ENCODE assay signal across 8 mouse cellular contexts in the genomic region with DNA sequence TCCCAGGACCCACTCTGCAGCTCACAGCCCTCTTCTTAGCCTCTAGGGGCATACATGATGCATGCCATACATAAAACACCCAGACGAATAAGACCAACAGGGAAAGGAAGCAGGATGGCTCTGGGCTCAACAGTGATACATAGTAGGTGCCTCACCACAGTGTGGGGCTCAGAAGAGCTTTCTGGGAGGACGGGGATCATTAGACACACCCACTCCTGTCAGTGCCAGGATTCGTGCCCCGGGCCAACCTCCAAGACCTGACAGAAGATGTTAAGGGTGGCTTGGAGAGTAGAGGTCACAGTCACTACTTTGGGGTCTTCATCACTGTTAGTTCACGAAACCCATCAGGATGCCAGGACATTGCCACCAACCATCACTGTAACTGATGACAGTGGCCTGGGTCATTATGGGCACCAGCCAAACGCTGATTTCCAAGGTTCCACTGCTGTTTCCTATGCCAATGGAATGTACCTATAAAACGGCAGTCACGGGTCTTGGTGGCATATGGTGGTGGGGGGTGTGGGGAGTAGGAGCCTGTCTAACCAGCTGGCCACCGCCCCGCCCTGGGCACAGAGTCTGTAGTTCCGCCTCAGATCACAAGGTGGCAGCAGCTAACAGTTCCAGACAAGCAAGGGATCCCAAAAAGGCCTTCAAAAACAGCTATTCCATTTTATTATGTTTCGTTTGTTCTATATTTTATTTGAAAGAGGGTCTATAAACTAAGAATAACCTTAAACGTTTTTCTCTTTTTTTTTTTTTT. TPM values are rescaled to one million over a fixed set of nuclear protein-coding genes. Genes with fewer than 3 reads are reported as not detected.
DNase-seq lines count a peak whose midpoint lies in the region; ATAC-seq and TF ChIP-seq lines count a peak whose summit lies in the region.

No protein-coding gene starts in this region.

- no peaks in the 10 kb centered on the region for H3K27me3 ChIP-seq in heart, embryonic 11.5 days (ENCODE audit: control insufficient read depth, insufficient read depth, low read length)
- H3K27me3 ChIP-seq in intestine, embryonic 16.5 days (replicated peaks; ENCODE audit: control insufficient read depth, insufficient read depth, low read length), result no peaks in the 10 kb centered on the region
- no peaks in the 10 kb centered on the region for H3K27me3 ChIP-seq in midbrain, embryonic 12.5 days
- H3K27me3 ChIP-seq in small intestine, adult 2 months (ENCODE audit: control insufficient read depth, insufficient read depth, low read length), result no peaks in the 10 kb centered on the region

- no peak overlapping the region for H3K4me2 ChIP-seq in heart, embryonic 11.5 days
- H3K4me2 ChIP-seq in intestine, embryonic 16.5 days (ENCODE audit: low read depth, low read length), result no peak overlapping the region
- H3K4me2 ChIP-seq in midbrain, embryonic 12.5 days (replicated peaks), result no peak overlapping the region

- TF ChIP-seq POLR2A in small intestine, adult 2 months (IDR thresholded peaks at IDR 0.05; ENCODE audit: low read depth, low read length), result no peak

- H3K27ac ChIP-seq in heart, embryonic 11.5 days (ENCODE audit: low read depth, low read length), result no peak overlapping the region
- no peak overlapping the region for H3K27ac ChIP-seq in intestine, embryonic 16.5 days (ENCODE audit: low read length)
- H3K27ac ChIP-seq in midbrain, embryonic 12.5 days (replicated peaks), result no peak overlapping the region
- H3K27ac ChIP-seq in small intestine, adult 2 months (ENCODE audit: insufficient read depth, low read depth, low read length), result no peak overlapping the region

- peak; percentile 81; the same call in 1 of the 2 replicates for TF ChIP-seq CTCF in small intestine, adult 2 months (IDR thresholded peaks at IDR 0.05; ENCODE audit: extremely low read depth, insufficient read length, insufficient replicate concordance, low read depth, low read length)

- peak; percentile 85 to 95 for DNase-seq in heart, adult 18-20 months
- DNase-seq in cerebellum, postnatal 25 days, result peak; percentile 94 to 95
- DNase-seq in frontal cortex, postnatal 25 days (ENCODE audit: low spot score in 2 of 2), result peak; percentile 86 to 93
- DNase-seq in left cerebral cortex, postnatal 14 days (ENCODE audit: low spot score in 2 of 2), result peak; percentile 92 to 95

- H3K9me3 ChIP-seq in heart, embryonic 11.5 days (replicated peaks; ENCODE audit: control insufficient read depth, low read length), result no peaks in the 10 kb centered on the region
- H3K9me3 ChIP-seq in intestine, embryonic 16.5 days (ENCODE audit: control insufficient read depth, low read length), result no peaks in the 10 kb centered on the region
- no peaks in the 10 kb centered on the region for H3K9me3 ChIP-seq in midbrain, embryonic 12.5 days

- H3K9ac ChIP-seq in heart, embryonic 11.5 days (ENCODE audit: low read depth, low read length), result no peak overlapping the region
- H3K9ac ChIP-seq in intestine, embryonic 16.5 days (ENCODE audit: low read depth, low read length), result no peak overlapping the region
- no peak overlapping the region for H3K9ac ChIP-seq in midbrain, embryonic 12.5 days (replicated peaks)

- intact Hi-C loops in left cerebral cortex, postnatal 14 days (cut with DNase I), result loop anchor here (1.0 to 2.0 kb wide), 3 partner anchors 46 to 198 kb away; no protein-coding TSS in a partner anchor

- peaks cover 29% of the 10 kb centered on the region for H3K36me3 ChIP-seq in heart, embryonic 11.5 days (ENCODE audit: control insufficient read depth, insufficient read depth, low read length)
- peaks cover 10% of the 10 kb centered on the region for H3K36me3 ChIP-seq in intestine, embryonic 16.5 days (ENCODE audit: control insufficient read depth, insufficient read depth, low read length)
- H3K36me3 ChIP-seq in midbrain, embryonic 12.5 days, result peaks cover 40% of the 10 kb centered on the region
- H3K36me3 ChIP-seq in small intestine, adult 2 months (ENCODE audit: control insufficient read depth, insufficient read depth, low read length), result peaks cover 11% of the 10 kb centered on the region

- no peak for ATAC-seq in heart, embryonic 11.5 days (replicated peaks; ENCODE audit: insufficient number of reproducible peaks, low FRiP score, low TSS enrichment)
- ATAC-seq in intestine, embryonic 16.5 days, result 0 out of 2 replicates have a peak, but pooled peaks have one; percentile 13
- peak; percentile 38; the same call in 1 of the 2 replicates for ATAC-seq in midbrain, embryonic 12.5 days (ENCODE audit: low FRiP score, low read depth)

- 22% methylated on average over 13 of the region's 13 CpGs for WGBS in heart, embryonic 11.5 days (ENCODE audit: insufficient replicate concordance)
- WGBS in intestine, embryonic 16.5 days, result 19% methylated on average over 13 of the region's 13 CpGs
- WGBS in midbrain, embryonic 12.5 days, result 27% methylated on average over 13 of the region's 13 CpGs
- 10% methylated on average over 13 of the region's 13 CpGs for WGBS in small intestine, adult 2 months

- H3K4me3 ChIP-seq in heart, embryonic 11.5 days (ENCODE audit: low read depth, low read length), result no peak overlapping the region
- no peak overlapping the region for H3K4me3 ChIP-seq in intestine, embryonic 16.5 days (ENCODE audit: low read length)
- H3K4me3 ChIP-seq in midbrain, embryonic 12.5 days, result no peak overlapping the region
- H3K4me3 ChIP-seq in small intestine, adult 2 months (ENCODE audit: low read depth, low read length), result no peak overlapping the region

- peaks cover 19% of the 10 kb centered on the region for H3K4me1 ChIP-seq in heart, embryonic 11.5 days (ENCODE audit: control insufficient read depth, insufficient read depth, low read length)
- H3K4me1 ChIP-seq in intestine, embryonic 16.5 days (ENCODE audit: control insufficient read depth, insufficient read depth, low read length), result peaks cover 23% of the 10 kb centered on the region
- H3K4me1 ChIP-seq in midbrain, embryonic 12.5 days, result 0 out of 2 replicates have a peak, but pooled peaks cover 3% of the 10 kb centered on the region
- H3K4me1 ChIP-seq in small intestine, adult 2 months (ENCODE audit: control insufficient read depth, insufficient read depth, insufficient read length, low read length), result peaks cover 28% of the 10 kb centered on the region

RNA-seq across cellular contexts. Expression of gene Srsf3, which starts 16.5 kb away (rescaled TPM):
- total RNA-seq in heart, adult 18-20 months (2021), result 10 to 100 TPM; 74.9 to 89.9 TPM
- 420 and 433 TPM in 2 replicates for polyA plus RNA-seq in heart, embryonic 11.5 days (2014; fragmentation: Nextera tagmentation; extraction: Ambion mirVana)
- 393 and 451 TPM in 2 replicates for polyA plus RNA-seq in intestine, embryonic 16.5 days (2015; fragmentation: Nextera tagmentation; extraction: Ambion mirVana)
- 100 to 1,000 TPM; 125 to 127 TPM for total RNA-seq in left cerebral cortex, postnatal 14 days (2021)
- 730 and 734 TPM in 2 replicates for polyA plus RNA-seq in midbrain, embryonic 12.5 days (2016; fragmentation: Nextera tagmentation; extraction: Ambion mirVana)
- polyA plus RNA-seq in small intestine, adult 2 months (2012; rRNA removed), result 35.9 and 69.4 TPM in 2 replicates

RNA-seq across cellular contexts. Expression of gene Stk38, which starts 41.1 kb away (rescaled TPM):
- 10 to 100 TPM; 22.0 to 28.8 TPM for total RNA-seq in heart, adult 18-20 months (2021)
- polyA plus RNA-seq in heart, embryonic 11.5 days (2014; fragmentation: Nextera tagmentation; extraction: Ambion mirVana), result 92.7 and 98.4 TPM in 2 replicates
- polyA plus RNA-seq in intestine, embryonic 16.5 days (2015; fragmentation: Nextera tagmentation; extraction: Ambion mirVana), result 98.3 and 104 TPM in 2 replicates
- total RNA-seq in left cerebral cortex, postnatal 14 days (2021), result 10 to 100 TPM; 47.5 to 49.2 TPM
- polyA plus RNA-seq in midbrain, embryonic 12.5 days (2016; fragmentation: Nextera tagmentation; extraction: Ambion mirVana), result 150 and 151 TPM in 2 replicates
- 35.5 and 105 TPM in 2 replicates for polyA plus RNA-seq in small intestine, adult 2 months (2012; rRNA removed)

RNA-seq across cellular contexts. Expression of gene Cdkn1a, which starts 41.8 kb away (rescaled TPM):
- 100 to 1,000 TPM; 101 to 149 TPM for total RNA-seq in heart, adult 18-20 months (2021)
- polyA plus RNA-seq in heart, embryonic 11.5 days (2014; fragmentation: Nextera tagmentation; extraction: Ambion mirVana), result 39.3 TPM in 2 replicates
- polyA plus RNA-seq in intestine, embryonic 16.5 days (2015; fragmentation: Nextera tagmentation; extraction: Ambion mirVana), result 107 and 114 TPM in 2 replicates
- 10 to 100 TPM; 25.7 to 35.7 TPM for total RNA-seq in left cerebral cortex, postnatal 14 days (2021)
- 23.5 and 24.8 TPM in 2 replicates for polyA plus RNA-seq in midbrain, embryonic 12.5 days (2016; fragmentation: Nextera tagmentation; extraction: Ambion mirVana)
- 85.1 and 293 TPM in 2 replicates for polyA plus RNA-seq in small intestine, adult 2 months (2012; rRNA removed)
